Mouse (Mus musculus): ENCODE data around the gene Shisa4. TPM values are rescaled to one million over a fixed set of nuclear protein-coding genes. Genes with fewer than 3 reads are reported as not detected.

The Shisa4 gene
- polyA plus RNA-seq, 1 experiment: 147 TPM

DNA sequence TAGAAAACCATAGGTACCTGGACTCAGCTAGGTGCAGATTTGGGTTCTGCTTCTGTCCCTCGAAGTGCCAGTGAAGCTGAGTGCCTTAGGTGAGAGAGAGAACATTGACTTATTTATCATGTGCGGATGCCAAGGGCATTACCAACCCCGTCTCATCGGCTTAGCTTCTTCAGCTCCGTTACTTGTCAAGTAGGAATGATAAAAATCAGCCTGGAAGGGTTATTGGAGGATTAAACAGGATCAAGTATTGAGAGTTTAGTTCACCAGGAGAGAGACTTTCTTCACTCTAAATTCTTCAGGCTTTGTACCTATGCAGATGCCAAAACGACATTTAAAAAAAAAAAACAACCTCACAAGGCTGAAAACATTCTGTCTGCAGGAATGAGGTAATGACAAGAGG lies 44.5 kb downstream of the Shisa4 start:
- H3K4me3 ChIP-seq (replicated peaks; ENCODE audit: insufficient read depth, low read depth, low read length): no peak overlapping the region
- H3K27me3 ChIP-seq (ENCODE audit: control insufficient read depth, insufficient read depth, low read length): no peaks in the 10 kb centered on the region
- H3K27ac ChIP-seq (ENCODE audit: insufficient read depth, low read length): no peak overlapping the region
- no peak for TF ChIP-seq POLR2A (IDR thresholded peaks at IDR 0.05; ENCODE audit: borderline replicate concordance, insufficient read depth, low read length)
- TF ChIP-seq CTCF (IDR thresholded peaks at IDR 0.05; ENCODE audit: borderline replicate concordance, insufficient read depth, low read depth, low read length): no peak
- 83% methylated on average over 6 of the region's 6 CpGs for WGBS
- H3K4me1 ChIP-seq (ENCODE audit: control insufficient read depth, insufficient read depth, low read length): no peaks in the 10 kb centered on the region
- DNase-seq: no peak

DNA sequence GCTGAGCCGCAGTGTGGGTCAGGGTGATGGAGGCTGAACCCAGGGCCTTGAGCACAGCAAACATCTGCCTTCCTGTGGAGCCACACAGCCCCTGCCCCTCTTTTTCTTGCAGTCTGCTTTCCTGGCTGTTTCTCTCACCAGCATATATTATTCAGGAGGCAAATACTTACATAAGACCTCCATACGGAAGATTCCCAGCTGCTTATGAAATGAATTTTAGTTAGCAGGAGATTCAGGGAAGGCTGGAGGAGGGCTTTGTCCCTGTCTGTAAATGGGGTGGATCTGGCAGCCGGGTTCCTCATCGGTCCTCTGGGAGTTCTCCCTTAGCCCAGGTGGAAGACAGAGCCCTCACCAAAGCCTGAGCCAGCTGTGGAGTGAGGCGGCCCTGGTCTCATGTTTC lies 46.7 kb downstream of the Shisa4 start:
- TF ChIP-seq CTCF (IDR thresholded peaks at IDR 0.05; ENCODE audit: borderline replicate concordance, insufficient read depth, low read depth, low read length) (no peak), POLR2A (IDR thresholded peaks at IDR 0.05; ENCODE audit: borderline replicate concordance, insufficient read depth, low read length) (no peak)
- H3K27ac ChIP-seq (ENCODE audit: insufficient read depth, low read length): no peak overlapping the region
- no peak for DNase-seq
- no peaks in the 10 kb centered on the region for H3K27me3 ChIP-seq (ENCODE audit: control insufficient read depth, insufficient read depth, low read length)
- H3K4me3 ChIP-seq (replicated peaks; ENCODE audit: insufficient read depth, low read depth, low read length): no peak overlapping the region
- no peaks in the 10 kb centered on the region for H3K4me1 ChIP-seq (ENCODE audit: control insufficient read depth, insufficient read depth, low read length)
- WGBS: 68% methylated on average over 5 of the region's 5 CpGs

DNA sequence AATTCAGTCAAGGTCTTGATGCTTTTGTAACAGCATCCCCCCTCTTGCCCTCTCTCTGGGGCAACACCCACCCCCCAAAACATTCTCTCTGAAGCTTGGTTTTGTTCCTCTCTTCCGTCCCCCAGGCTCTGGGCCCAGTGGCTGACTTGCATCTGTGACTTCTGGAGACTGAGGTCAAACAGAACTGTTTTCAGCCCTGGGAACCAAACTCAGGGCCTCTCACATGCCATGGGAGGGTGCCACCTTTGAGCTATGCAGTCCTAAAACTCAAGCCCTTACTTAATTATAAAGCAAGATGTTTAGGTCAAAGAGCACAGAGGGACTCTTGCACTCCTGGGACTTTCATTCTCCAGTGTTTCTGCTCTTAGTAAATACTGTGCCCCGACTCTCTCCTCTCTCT lies 49.1 kb downstream of the Shisa4 start:
- no peak overlapping the region for H3K4me3 ChIP-seq (replicated peaks; ENCODE audit: insufficient read depth, low read depth, low read length)
- H3K27me3 ChIP-seq (ENCODE audit: control insufficient read depth, insufficient read depth, low read length): no peaks in the 10 kb centered on the region
- 83% methylated on average over 2 of the region's 2 CpGs for WGBS
- no peak for TF ChIP-seq CTCF (IDR thresholded peaks at IDR 0.05; ENCODE audit: borderline replicate concordance, insufficient read depth, low read depth, low read length)
- TF ChIP-seq POLR2A (IDR thresholded peaks at IDR 0.05; ENCODE audit: borderline replicate concordance, insufficient read depth, low read length): no peak
- no peaks in the 10 kb centered on the region for H3K4me1 ChIP-seq (ENCODE audit: control insufficient read depth, insufficient read depth, low read length)
- no peak overlapping the region for H3K27ac ChIP-seq (ENCODE audit: insufficient read depth, low read length)
- no peak for DNase-seq

DNA sequence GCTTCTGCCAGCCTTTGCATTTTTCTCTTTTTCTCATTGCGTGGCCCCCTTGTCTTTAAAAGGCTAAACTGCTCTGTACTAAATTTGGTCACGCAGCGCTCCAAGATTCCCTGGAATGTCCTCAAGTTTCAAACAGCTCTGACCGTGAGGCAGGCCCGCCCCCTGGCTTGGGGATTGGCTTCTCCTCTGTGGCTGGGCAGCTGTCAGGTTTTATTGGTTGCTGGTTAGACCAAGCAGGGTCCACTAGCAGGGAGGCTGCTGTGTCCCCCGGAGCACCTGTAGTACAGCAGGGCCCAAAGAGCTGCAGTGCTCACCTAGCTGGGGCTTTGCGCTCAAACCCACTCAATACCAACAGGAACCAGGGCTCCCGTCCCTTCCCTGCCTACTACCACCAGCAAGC lies 50.5 kb downstream of the Shisa4 start, which contains the start of gene Lmod1:
Lmod1 (plus strand) TSS at position 237 of the 400 bp plus-strand sequence.
- Histone ChIP-seq H3K4me3 (replicated peaks; ENCODE audit: insufficient read depth, low read depth, low read length) (no peak within 1 kb of the TSS), H3K4me1 (ENCODE audit: control insufficient read depth, insufficient read depth, low read length) (no peaks in the 10 kb centered on the region), H3K27ac (ENCODE audit: insufficient read depth, low read length) (no peak within 1 kb of the TSS), H3K27me3 (ENCODE audit: control insufficient read depth, insufficient read depth, low read length) (no peaks in the 10 kb centered on the region)
- TF ChIP-seq CTCF (IDR thresholded peaks at IDR 0.05; ENCODE audit: borderline replicate concordance, insufficient read depth, low read depth, low read length) (no peak), POLR2A (IDR thresholded peaks at IDR 0.05; ENCODE audit: borderline replicate concordance, insufficient read depth, low read length) (no peak)
- no peak for DNase-seq
- 20% methylated on average over 8 of the region's 8 CpGs for WGBS

DNA sequence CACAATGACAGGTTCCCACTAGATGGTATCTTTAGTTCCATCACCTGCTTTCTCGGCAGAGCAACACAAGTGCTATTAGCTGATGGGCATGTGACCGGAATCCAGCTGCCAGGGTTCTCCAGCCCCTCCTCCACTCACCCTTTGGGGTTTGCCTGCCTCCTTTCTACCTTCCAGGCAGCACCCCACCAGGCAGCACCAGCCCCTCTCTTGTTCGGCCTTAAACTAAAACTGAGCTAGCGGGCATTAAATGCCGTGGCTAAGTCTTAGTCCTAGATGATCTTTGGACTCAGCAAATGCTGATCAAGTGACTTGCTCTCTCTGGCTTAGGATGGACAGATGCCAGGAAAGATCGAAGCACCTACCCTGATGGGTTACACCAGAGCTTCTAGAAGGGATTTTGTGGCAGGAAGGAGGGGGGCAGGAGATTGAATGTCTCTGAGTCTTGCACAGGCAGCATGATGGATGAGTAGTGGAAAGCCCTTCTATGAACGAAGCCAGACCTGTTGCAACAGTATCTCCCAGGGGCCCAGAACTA lies 51.6 kb downstream of the Shisa4 start:
- no peaks in the 10 kb centered on the region for H3K4me1 ChIP-seq (ENCODE audit: control insufficient read depth, insufficient read depth, low read length)
- TF ChIP-seq CTCF (IDR thresholded peaks at IDR 0.05; ENCODE audit: borderline replicate concordance, insufficient read depth, low read depth, low read length) (no peak), POLR2A (IDR thresholded peaks at IDR 0.05; ENCODE audit: borderline replicate concordance, insufficient read depth, low read length) (no peak)
- no peak overlapping the region for H3K27ac ChIP-seq (ENCODE audit: insufficient read depth, low read length)
- DNase-seq: no peak
- WGBS: 84% methylated on average over 7 of the region's 7 CpGs
- H3K27me3 ChIP-seq (ENCODE audit: control insufficient read depth, insufficient read depth, low read length): no peaks in the 10 kb centered on the region
- H3K4me3 ChIP-seq (replicated peaks; ENCODE audit: insufficient read depth, low read depth, low read length): no peak overlapping the region

Other genes starting within 250 kb of the Shisa4 start
- gene Ptpn7, start 242.5 kb downstream of the Shisa4 start, polyA plus RNA-seq (2012; rRNA removed): 0.25 and 0.29 TPM in 2 replicates
- 285 and 297 TPM in 2 replicates for gene Arl8a, start 228.4 kb downstream of the Shisa4 start, polyA plus RNA-seq (2012; rRNA removed)
- gene Gpr37l1, start 207.6 kb downstream of the Shisa4 start, polyA plus RNA-seq (2012; rRNA removed): 555 and 600 TPM in 2 replicates
- 0.34 and 0.63 TPM in 2 replicates for gene Elf3, start 116.7 kb downstream of the Shisa4 start, polyA plus RNA-seq (2012; rRNA removed)
- gene Rnpep, start 91.2 kb downstream of the Shisa4 start, polyA plus RNA-seq (2012; rRNA removed): 54.2 and 54.4 TPM in 2 replicates
- 104 and 110 TPM in 2 replicates for gene Timm17a, start 61.5 kb downstream of the Shisa4 start, polyA plus RNA-seq (2012; rRNA removed)
- 0.47 and 0.59 TPM in 2 replicates for gene Lmod1, start 50.4 kb downstream of the Shisa4 start, polyA plus RNA-seq (2012; rRNA removed)
- gene Ipo9, start 55.3 kb upstream of the Shisa4 start, polyA plus RNA-seq (2012; rRNA removed): 139 and 157 TPM in 2 replicates
- gene Nav1, start 232.1 kb upstream of the Shisa4 start, polyA plus RNA-seq (2012; rRNA removed): 24.7 and 26.8 TPM in 2 replicates

Data from cerebellum, adult 2 months (tissue).